Mouse (Mus musculus) skeletal muscle tissue, adult 2 months (tissue): ENCODE measurements around the gene Tat.

Source experiments
- DNase-seq: peaks from one replicate; pipeline ENCODE4 v3.0.0-alpha.2; 2012; ENCODE audit warnings: low read depth, low spot score

Tat gene

DNA sequence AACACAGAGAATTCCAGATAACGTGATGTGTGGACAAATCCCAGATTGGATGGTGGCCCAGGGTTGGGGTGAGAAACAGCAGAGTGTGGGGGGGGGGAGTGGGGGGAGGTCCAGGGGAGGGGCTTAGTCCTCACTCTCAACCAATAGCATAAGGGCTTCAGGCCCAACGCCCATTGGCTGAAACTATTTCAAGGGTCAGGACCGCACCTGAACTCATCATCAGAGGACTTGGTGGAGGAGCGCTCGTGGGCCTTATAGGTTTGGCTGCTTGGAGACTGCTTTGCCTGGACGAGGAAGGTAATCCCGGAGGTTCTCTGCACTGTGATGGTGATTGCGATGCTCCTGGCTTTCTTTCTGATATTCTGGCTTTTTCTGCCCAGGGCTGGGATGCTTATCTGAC, at the start of gene Tat:
Gene Tat (plus strand): TSS at position 214 of the 400 bp plus-strand sequence.
- no peak for DNase-seq

DNA sequence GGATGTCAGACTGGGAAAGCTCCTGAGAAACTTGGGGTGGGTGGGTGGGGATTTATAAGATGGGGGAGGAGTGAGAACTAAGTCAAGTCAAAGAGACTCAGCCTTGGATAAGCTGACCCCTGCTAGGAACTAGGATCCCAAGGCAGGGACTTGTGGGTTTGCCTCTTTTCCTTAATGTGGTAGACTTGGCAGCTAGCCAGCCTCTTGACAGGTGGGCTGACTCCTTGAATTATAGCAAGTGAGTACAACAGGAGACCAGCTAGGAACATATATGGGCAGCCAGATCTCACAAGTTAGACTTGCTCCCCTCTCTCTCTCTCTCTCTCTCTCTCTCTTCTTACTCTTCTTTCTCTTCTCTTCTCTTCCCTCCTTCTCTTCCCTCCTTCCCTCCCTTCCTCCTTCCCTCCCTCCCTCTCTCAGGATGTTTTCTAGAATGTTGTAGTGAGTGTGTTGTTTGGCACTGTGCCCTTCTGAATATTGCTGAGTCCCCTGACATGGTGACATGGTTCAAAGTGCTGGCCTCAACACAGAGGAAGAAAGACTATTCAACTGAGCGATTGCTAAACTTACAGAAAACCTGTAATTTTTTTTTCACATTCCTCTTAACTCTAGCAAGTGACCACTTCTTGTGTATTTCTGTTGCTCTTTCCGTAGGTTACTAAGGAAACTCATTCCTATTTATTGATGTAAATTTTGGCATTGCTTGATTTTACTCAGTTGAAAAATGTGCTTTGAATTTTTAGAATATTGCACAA, 48.5 kb upstream of the Tat start:
- no peak for DNase-seq

DNA sequence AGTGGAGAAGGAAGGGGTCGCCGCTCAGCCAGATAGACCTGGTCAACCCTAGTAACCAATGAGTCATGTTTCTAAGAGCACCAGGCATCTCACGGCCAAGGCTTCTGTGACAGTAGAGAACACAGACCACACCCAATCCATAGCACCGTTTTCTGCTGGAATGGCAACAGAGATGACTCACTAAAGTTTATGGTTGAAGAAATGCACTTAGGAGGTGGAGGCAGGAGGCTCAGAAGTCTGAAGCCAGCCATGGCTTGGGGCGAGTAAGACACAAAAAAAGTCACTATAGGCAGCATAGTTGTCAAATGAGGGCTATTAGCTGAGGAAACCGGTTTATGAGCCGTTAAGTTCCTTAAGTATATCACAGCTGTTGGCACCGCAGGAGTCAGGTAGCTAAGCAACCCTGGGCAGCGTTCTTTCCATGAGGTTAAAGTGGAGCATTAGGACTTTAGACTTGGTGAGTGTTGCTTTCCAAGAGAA, 45.0 kb upstream of the Tat start:
- no peak for DNase-seq

DNA sequence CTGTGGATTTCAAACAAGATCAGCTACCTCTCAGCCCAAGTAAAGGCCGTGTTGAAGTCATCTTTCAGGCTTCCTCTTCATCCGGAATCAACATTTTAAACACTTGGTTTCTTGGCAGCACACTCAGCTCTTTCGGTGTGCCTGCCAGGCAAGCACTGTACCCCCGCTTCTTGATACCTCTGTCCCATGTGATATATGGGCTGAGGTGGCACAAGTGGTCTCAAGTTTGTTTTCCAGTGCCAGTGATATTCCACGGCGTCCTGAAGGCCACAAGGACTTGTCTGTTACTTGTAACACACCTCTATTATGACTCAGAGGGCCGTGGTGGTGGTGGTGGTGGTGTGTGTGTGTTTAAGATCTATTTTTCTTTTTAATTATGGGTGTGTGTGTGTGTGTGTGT, 44.5 kb upstream of the Tat start:
- DNase-seq, result no peak

DNA sequence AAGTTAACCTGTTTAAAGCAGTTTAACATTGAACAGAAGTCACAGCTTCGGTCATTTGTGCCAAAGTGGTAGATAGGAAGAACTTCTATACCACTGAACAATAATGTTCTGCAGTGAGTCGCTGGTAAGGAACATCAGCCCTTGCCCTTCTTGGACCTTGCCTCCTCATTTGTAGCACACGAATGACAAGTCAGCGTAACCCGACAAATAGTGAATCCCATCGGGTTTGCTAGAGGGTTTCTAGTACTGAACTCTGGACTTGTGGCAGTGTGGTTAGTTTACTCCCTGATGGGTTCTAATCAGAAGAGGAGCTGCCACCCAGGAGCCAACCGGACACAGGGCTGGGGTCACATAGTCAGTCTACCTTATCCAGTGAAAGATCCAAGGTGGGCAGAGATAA, 44.0 kb upstream of the Tat start:
- DNase-seq, result no peak

DNA sequence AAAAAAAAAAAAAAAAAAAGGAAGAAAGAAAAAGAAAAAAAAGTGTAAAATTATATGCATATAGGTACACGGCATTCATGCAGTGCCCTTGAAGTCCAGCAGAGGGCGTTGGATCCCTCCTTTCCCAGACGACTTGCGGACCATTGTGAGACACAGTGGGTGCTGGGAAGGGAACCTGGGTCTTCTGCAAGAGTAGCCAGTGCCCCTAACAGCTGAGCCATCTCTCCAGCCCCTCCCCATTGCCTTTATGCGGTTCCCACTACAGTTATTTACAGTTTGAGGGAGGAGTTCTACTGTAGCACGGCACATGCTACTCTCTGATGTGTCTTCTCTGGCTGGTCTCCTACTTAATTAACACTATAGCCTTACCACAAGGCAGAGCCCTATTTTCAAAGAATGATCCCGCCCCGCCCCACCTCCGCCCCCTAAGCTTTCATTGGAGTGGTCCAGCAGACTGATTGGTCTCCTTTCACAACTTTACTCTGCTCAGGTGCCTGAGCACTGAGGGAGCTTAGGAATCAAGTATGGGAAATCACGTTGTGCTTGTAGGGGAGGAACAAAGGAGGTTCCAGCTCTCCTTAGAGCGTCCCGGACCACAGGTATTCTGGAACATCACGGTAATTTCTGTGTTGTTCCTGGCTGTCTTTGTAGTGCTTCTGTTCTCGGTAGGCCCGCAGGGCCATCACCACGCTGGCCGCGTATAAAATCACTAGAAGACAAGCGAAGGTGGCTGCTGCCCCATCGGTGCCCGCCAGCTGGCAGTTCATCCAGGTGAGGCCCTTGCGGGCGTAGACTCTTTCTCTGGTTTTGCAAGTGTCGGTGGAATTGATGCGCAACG, 42.6 kb upstream of the Tat start:
- DNase-seq, result no peak

DNA sequence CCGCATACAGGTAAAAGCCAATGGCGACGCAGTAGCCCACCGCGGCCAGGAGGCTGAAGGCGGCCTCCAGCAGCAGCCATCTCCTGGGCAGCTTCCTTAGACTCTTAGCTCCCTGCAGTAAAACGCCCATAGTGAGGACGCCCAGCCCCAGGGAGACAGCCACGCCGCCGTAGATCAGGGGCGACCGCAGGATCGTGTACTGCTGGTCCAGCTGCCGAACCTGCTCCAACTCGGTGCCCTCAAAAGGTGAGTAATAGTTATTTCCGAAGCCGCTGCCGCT, 42.0 kb upstream of the Tat start:
- no peak for DNase-seq

DNA sequence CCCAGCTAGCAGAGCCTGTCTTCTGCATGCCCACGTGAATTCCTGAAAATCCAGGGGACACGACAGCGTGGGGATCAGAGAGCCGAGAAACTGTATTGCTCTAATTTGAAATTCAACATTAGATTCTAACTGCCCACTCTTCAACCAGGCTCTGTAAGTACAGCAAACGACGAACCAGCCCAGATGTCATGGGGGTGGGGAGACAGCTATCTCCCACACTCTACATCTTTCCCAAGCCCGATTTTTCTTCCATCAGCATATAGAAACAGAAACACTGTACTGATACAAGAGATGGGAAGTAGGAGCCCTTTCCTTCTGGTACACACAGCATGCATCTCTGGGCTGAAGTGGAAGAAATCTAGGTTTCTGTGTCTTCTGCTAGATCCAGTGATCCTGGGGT, 38.1 kb upstream of the Tat start:
- no peak for DNase-seq

DNA sequence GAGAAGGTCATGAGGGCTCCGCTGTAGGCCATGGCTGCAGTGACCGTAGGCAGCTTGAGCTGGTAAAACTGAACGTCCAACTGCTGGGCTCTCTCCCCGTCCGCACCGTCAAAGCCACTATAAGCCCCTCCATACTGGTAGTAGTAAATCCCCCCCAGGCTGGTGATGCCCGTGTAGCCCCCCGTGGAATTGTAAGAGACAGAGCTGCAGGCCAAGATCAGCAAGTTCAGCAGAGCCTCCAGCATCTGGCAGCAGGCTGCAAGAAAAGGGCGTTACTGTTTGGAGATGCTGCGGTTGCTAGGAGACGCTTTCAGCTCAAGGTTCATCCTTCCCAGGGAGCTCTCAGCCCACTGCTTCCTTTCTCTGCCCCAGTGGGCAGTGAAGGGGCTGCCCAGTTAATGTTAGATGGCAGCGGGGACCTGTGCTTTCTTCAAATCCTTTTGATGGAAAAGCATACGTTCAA, 35.7 kb upstream of the Tat start:
- DNase-seq, result no peak

DNA sequence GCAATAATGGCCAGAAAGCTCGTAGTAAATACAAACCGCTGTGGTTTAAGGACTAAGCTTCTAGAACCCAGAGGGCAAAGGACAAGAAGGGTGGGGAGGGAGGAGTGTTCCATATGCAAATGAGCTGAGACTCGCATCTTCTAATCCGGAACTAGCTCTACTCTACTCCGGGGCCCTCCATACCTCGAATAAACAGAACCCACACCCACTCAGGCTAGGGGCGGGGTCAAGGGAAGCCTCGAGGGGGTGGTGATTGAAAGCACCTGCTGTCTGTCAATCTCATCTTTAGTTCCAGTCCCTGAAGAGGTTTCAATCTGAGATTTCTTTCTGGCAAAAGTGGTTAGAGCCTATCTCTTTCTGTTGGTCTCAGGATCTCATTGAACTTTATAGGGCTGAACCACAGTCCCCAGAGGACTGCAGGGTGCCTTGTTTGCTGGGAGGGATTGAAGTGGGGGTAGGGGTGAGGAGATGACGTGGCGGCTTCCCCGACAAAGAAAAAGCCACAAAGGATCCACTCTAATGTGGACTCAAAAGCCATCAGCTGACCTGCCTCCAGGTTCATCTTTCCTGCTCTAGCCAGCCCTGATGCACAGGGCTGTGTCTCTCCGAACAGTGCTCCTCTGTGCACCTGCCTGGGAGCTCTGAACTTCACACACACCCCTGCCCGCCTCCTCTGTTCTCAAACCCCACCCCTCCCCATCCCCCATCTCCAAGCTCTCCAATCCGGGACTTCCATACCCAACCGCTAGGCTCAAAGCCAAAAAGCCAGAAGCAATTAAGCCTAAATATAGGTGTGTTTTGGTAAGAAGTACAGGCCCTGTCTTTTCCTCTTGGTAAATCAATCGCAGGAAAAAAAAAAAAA, 32.8 kb upstream of the Tat start:
- no peak for DNase-seq

DNA sequence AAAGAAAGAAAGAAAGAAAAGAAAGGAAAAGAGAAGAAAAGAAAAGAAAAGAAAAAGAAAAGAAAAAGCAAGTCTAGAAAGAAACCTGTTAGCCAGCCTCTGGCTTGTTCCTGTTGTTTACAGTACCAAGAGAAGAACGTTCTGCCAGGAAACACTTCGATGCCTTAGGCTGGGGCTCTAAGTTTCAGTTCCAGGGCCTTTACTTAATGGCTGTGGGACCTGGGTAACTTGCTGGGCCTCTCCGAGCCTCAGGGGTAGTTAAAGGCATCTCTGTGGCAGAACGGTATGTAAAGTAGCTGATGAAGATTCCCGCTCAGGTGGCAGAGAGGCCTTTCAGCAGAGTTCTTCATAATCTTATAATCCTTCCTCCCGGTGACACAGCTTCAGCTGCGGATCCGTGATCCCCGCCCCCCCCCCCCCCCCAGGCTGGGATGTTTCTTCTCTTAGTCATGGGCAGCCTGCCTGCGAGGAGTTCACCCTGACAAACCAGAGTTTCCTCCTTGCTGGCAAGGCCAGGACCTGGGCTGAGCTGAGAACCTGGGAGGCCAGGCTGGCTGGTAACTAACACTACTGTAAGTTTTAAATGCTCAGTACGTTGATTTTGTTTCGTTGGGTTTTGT, 32.1 kb upstream of the Tat start:
- no peak for DNase-seq

DNA sequence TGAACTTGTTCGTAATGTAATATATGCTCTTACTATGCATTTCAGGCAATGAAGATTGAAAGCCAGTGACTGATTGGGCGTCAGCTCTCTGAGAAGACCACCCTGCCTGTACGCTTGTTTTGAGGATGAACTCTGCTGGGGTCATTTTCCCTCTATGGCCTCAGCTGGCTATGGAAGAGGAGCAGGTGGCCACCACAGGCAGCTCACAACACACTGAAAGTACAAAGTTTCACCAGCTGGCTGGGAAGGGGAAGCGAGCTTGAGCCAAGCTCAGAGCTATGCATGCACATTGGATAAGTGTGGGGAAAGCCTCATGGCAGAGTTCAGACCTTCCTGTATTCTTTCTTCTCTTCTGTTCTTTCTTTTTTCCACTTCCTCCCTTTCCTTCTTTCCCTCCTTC, 31.1 kb upstream of the Tat start:
- DNase-seq, result no peak

DNA sequence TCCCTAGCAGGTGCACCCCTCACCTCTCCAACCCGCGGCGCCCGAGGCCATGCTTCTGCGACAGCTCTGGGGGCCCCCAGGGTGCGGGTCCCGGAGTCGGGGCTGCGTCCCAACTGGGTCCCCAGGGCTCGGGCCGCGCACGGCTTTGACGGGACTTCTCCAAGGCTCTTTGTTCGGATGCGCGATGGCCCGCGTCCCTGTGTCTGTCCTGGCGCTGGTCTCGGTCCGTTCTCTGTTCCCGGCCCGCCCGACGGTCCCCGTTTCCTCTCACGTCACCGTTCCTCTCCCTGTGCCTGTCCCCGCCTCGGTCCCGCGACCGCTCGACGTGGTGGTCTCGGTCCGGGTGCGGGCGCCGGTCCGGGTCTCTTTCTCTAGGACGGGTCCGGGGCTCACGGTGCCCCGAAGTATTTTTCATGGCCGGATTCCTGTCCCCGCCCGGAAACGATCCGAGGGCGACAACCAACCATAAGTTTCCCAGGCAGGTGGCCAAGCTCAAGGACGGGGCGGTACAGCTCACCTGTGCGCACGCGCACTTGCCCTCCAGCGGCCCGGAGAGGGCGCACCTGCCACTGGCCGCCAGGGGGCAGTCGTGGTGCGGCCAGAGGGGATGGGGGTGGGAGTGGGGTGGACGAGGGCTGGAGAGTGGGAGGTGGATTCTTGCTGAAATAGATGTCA, 28.4 kb upstream of the Tat start, which contains the start of gene Marveld3:
Gene Marveld3 (minus strand): TSS at position 511 of the 675 bp plus-strand sequence.
- DNase-seq, result no peak

DNA sequence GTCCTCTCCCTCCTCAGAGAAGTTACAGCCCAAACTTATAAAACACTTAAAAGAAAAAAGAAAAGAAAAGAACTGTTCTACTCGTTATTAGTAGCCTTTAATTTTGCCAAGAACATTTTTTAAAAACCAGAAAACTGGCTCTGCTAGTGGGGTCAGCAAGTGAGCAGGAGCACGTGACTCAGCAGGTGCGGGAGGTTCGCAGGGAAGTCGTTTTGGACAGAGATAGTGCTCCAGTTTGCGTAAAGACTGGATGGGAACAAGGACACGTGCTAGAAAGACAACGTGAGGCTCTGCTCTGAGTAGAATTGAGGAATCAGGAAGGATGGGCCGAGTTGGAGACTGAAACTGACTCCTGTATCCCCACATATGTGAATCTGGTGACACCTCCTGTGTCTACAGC, 27.3 kb upstream of the Tat start:
- DNase-seq, result no peak

DNA sequence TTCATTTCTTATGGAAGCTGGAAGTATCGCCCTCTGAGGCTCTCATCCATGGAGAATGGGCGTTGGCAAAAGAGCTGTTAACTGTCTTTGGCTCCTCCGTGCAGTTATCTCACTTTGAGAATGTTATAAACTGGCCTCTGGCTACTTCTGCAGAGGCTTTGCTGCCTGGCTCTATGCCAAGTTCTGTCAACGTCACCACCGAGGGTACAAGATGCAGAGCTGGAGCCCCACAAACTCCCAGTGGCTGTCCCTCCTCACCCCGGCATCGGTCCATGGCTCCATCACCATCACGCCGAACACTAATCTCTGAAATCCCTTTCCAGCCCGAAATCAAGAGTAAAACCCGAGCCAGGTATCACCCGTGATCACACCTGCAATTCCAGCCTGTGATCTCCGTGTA, 26.8 kb upstream of the Tat start:
- DNase-seq, result no peak

DNA sequence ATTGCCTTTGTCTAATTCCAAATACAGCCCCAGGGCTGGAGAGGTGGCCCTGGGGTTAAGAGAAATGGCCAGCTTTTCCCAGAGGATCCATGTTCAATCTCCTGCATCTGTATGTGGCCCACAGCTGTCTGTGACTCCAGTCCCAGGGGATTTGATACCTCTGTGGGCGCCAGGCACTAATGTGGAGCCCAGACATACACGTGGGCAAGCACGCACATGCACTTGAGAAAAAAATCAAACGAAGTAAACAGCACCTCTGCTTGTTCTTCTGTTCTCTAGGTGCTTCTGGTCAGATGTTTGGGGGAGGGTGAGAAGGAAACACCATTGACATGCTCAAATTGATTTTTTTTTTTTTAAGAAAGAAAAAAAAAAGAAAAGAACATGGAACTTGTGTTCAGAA, 26.1 kb upstream of the Tat start:
- no peak for DNase-seq

DNA sequence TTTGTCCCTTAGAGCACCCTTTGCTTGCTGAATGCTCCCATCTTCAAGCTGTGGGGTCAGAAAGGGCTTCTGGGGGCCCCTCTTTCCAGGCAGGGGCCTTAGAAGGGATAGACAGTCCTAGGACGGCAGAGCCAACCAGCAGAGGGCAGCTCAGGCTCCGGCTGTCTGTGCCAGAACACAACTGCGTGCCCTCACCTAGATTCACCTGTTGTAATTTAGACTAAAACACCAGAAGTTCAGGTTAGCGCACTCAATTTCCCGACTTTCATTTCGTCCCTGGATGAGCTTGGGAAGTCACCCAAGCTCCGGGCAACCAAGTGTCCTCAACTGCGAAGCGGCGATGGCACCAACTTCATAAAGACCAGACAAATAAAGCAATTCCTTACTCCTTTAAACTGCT, 21.4 kb upstream of the Tat start:
- DNase-seq, result no peak

DNA sequence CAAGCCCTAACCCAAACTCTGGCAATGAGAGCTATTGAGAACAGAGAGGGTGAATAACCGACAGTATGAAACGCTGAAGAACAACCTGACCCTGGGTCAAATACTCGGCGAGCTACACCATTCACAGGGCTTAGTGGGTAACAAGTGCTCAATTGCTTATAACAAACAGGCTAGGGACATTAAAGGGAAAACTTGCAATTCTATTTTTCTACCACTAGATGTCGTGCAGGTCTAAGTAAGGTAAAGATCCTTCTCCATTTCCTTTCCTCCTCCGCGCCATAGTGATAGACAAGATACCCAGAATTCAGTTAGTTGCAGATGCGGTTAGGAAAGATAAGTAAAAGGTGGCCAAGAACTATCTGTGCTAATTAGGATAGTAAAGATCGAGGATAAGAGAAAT, 19.9 kb upstream of the Tat start:
- no peak for DNase-seq

DNA sequence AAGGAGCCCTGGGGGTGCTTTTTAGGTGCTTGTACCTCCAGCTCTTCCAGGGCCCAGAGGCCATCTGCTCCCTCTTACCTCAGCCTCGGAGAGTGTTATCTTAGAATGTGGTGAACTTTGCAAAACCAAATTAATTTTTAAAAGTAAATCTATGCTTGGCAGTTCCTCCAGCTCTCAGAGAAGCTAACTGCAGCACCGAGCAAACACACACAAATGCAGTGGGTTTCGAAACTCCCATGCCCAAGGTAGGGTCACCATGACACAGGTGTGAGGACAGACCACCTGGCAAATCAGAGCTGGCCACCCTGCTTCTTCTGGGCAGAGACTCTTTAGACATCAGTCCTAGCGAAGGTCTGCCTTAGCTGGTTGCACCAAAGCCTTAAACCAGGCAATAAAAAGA, 17.3 kb upstream of the Tat start:
- no peak for DNase-seq

DNA sequence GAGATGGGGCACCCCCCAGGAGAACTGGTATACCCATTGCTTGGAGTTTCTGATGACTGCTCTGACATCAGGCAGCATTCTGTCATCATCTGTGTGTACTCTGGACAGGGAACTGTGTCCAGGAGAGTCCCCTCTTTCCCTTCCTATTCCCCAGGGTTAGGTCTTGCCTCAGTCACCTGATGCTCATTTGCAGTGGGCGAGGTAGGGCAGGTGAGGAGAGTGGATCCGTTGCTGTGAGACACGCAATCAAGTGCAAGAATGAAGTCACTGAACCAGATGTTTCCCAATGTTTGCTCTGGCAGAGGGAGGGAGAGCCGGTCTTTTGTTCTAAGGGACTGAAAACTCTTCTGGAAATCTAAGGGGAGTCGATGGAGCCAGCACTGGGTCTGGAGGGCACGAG, 10.9 kb upstream of the Tat start:
- DNase-seq, result no peak
